Mouse (Mus musculus) adipocyte (in vitro differentiated cells): ENCODE measurements around the gene Itgb4.

Source experiments
- DNase-seq: peaks from one replicate; pipeline ENCODE4 v3.0.0-alpha.2; 2016; ENCODE audit warnings: low spot score

Gene Itgb4

GRCm38 (mm10) chr11:115970006-115970673 lies 4.4 kb upstream of the Itgb4 start:
- DNase-seq = no peak

- DNase-seq = no peak
Observed at GRCm38 (mm10) chr11:115971016-115971415, 3.5 kb upstream of the Itgb4 start.

DNA sequence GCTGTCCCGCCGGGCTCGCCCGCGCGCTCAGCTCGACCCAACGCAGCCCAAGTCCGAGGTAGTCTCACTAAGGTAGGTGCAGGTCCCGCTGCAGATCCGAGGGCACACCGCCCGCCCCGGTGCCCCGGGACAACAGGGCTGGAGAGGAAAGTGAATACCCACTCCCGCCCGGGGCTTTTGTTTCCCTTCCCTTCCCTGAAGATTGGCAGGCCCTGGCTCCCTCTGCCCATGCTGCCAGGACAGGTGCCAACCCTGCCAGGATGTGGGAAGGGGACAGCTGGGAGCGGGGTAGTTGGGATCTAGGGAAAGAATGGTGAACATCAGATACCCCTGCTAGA lies 543 bp downstream of the Itgb4 start:
- no peak for DNase-seq

- DNase-seq = no peak
Observed at GRCm38 (mm10) chr11:115975544-115975943, 1.0 kb downstream of the Itgb4 start.

DNA sequence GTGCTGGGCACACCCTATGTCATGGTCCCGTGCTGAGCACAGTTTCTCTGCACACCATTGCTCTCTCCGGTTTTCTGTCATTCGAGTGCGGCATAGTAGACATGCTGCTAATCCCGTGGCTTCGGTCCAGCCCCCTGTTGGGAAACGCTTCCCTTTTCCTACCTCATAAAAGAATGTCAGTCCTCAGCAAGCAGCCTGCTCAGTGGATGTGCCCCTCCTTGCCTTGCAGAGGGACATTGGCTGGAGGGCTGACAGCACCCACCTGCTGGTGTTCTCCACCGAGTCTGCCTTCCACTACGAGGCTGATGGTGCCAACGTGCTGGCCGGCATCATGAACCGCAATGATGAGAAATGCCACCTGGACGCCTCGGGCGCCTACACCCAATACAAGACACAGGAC lies 8.0 kb downstream of the Itgb4 start:
- DNase-seq = no peak

DNA sequence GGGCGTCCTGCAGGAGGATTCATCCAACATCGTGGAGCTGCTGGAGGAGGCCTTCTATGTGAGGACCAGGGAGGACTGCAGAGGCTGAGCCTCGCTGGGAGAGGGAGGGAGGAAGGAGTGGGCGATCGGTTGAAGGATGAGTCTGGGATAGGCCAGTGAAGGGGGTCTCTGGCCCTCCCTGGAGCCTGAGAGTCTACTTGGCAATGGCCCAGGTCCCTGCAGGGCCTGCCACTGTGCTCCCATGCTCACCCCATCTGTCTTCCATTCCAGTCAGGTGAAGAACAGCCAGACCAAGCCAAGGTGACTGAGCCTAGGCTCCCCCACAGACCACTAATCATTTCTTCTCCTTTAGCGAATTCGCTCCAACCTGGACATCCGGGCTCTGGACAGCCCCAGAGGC lies 8.8 kb downstream of the Itgb4 start:
- no peak for DNase-seq

GRCm38 (mm10) chr11:115989686-115990085 lies 15.2 kb downstream of the Itgb4 start:
- DNase-seq = no peak

DNA sequence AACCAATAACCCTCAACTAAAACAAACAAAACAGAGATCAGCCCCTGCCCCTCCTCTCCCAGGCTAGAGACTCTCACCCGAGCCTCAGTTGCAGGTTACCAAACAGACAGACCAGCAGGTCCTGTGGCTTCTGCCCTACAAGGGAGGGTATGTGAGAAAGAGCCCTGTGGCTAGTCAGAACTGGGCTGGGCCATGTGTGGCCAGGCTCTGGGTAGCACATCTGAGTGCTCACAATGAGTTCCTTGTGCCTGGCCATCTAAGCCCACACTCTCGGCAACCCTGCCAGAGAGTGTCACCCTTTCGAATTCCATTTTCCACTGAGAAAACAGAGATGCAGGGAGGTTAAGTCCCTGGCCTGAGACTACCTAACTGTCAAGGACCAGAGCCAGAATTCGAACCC lies 17.6 kb downstream of the Itgb4 start:
- DNase-seq = no peak

- DNase-seq = no peak
Observed at GRCm38 (mm10) chr11:115995256-115995655, 20.7 kb downstream of the Itgb4 start.

DNA sequence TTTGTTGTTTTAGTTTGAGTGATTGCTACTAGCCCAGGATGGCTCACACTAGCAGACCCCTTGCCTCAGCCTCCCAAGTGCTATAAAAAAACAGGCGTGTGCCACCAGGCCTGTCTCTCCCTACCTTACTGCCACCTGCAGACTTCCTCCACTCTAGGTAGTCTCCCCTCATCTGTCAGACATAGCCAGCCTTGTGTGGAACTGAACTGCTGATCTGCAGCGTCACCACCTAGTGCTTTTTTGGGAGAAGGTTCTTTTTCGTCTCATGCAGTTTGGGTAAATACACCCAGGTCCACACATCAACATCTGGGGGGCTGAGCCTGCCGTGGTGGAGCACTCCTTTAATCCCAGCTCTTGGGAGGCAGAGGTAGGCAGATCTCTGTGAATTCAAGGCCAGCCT lies 22.5 kb downstream of the Itgb4 start:
- DNase-seq = no peak

- DNase-seq = no peak
Observed at GRCm38 (mm10) chr11:115997662-115998061, 23.2 kb downstream of the Itgb4 start.

DNA sequence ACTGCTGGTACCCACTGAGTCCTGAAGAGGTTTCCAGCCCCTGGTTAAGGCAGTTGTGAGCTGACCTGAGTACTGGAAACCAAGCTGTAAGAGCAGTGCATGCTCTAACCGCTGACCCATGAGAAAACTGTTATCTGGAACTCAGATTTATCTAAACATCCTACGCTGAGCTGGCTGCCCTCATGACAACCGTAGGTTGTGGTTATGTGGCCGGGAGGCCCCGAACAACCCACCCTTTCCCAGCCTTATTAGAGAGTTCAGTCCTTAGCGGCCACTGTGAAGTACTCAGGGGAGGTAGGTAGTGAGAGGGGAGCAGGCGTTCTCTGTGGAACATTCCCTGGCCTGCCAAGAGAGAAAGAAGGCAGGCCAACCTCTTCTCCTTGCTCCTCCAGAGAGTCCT lies 24.5 kb downstream of the Itgb4 start:
- DNase-seq = no peak

DNA sequence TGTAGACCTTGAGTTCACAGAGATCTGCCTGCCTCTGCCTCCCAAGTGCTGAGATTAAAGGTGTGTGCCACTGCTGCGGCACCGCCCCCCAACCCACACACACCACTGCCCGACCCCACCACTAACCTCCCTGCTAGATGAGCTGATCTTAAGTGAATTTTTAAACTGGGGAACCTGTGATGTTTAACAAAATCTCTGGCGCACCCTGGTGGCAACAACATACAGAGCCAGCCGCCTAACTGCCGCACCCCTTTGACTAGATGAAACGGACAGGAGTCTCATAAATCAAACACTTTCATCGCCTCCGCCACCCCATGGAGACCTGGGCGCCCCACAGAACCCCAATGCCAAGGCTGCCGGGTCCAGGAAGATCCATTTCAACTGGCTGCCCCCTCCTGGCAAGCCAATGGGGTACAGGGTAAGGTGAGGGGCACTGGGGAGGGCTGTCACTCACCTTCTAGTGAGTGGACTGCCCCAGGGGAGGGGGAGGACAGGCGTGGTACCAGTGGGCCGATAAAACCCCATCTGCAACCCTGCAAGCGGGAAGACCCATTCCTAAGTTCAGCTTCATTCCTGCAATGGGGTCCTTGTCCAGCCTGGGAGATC lies 25.1 kb downstream of the Itgb4 start:
- DNase-seq = no peak

- DNase-seq = no peak
Observed at GRCm38 (mm10) chr11:116000607-116001006, 26.1 kb downstream of the Itgb4 start.

GRCm38 (mm10) chr11:116001725-116002124 lies 27.2 kb downstream of the Itgb4 start:
- no peak for DNase-seq

GRCm38 (mm10) chr11:116002894-116003293 lies 28.4 kb downstream of the Itgb4 start:
- no peak for DNase-seq

GRCm38 (mm10) chr11:116004186-116004823 lies 29.8 kb downstream of the Itgb4 start:
- DNase-seq = no peak

DNA sequence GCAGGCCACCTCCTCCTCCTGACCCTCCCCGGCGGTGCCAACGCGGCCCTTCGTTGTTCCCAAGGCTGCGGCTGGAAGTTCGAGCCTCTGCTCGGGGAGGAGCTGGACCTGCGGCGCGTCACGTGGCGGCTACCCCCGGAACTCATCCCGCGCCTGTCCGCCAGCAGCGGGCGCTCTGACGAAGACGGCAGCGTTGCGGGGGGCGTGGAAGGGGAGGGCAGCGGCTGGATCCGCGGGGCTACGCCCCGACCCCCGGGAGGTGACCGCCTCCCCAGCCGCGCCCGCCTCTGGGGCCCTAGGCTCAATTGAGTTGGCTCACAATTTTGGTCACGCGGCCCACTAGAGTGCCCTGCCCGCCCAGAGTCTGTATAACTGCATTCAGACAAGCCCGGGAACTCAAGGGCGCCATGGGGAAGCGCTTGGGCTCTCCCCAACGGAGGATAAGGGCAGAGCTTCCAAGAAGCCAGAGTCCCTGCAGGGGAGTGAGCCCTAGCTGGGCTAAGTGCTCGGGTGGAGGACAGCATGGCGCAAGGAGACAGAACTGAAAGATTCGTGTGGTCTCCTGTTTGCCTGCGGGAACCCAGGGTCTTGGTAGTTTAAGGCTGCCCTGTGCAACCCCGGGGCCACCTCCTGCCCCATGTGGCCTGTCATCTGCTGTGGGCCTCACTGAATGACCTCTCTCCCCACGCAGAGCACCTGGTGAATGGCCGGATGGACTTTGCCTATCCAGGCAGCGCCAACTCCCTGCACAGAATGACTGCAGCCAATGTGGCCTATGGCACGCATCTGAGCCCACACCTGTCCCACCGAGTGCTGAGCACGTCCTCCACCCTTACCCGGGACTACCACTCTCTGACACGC lies 30.6 kb downstream of the Itgb4 start:
- DNase-seq = no peak

DNA sequence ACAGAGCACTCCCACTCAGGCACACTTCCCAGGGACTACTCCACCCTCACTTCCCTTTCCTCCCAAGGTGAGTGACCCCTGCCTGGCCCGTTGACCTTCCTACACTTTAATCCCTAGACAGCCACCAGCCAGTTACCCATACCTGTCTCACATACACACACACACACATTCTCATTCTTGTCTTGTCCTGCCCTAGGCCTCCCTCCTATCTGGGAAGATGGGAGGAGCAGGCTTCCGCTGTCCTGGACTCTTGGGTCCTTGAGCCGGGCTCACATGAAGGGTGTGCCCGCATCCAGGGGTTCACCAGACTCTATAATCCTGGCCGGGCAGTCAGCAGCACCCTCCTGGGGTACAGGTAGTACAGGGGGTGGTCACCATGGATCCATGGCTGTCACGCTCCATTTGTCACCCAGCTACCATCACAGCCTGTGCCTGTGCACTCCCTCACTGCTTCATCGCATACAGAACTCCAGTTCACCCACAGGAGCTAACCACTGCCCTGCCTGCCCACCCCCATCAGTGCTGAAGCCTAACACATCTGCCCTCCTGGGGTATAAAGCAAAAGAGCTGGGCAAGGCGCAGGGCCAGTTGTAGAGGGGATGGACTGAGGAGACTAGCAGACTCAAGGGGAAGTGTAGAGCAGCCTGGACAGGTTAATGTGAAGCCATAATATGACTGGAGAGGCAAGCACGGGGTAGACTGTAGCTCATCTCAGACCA lies 31.4 kb downstream of the Itgb4 start:
- DNase-seq = no peak

DNA sequence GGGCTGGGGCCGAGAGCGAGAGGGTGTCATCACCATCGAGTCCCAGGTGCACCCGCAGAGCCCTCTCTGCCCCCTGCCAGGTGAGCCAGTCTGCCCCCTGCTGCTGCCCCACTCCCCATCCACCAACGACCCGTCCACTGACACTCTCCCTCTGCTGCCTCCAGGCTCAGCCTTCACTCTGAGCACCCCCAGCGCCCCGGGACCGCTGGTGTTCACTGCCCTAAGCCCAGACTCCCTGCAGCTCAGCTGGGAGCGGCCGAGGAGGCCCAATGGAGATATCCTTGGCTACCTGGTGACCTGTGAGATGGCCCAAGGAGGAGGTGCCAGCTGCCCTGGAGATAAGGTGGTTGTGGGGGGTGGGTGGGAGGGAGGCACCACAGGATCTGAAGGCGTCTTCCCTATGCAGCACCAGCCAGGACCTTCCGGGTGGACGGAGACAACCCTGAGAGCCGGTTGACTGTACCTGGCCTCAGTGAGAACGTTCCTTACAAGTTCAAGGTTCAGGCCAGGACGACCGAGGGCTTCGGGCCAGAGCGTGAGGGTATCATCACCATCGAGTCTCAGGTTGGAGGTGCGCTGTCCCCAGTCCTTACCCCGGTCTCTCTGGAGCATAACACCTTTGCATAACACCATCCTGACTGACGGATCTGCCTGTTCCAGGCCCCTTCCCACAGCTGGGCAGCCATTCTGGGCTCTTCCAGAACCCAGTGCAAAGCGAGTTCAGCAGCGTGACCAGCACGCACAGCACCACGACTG lies 32.8 kb downstream of the Itgb4 start:
- DNase-seq = no peak

DNA sequence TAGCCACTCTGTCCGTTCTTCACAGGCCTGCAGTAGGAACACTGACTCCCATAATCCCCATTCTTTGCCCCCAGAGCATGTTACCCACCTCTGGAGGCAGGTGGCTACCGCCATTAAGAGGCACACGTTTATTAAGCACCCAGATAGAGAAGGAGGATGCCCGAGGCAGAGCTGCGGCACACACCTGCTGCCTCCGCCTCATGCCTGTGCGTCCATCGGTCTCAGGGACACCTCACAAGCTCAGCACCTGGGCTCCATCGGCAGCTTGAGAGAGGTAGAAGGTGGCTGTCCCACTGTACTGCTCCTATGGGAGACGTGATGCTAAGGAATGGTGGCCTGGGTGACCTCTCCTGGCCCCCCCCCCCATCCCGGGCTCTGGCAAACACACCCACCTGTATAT lies 33.9 kb downstream of the Itgb4 start:
- DNase-seq = no peak
